Mouse (Mus musculus): ENCODE measurements around the gene Nfkb1.

Nfkb1 gene

GRCm38 (mm10) chr3:135635646-135636434 is 55.5 kb downstream of the Nfkb1 start:
- ATAC-seq (ENCODE audit: insufficient number of reproducible peaks, low FRiP score, low TSS enrichment): no peak

- ATAC-seq (ENCODE audit: insufficient number of reproducible peaks, low FRiP score, low TSS enrichment): no peak
These were observed 56.3 kb downstream of the Nfkb1 start for GRCm38 (mm10) chr3:135635030-135635429.

- no peak for ATAC-seq (ENCODE audit: insufficient number of reproducible peaks, low FRiP score, low TSS enrichment)
These were observed 57.1 kb downstream of the Nfkb1 start for GRCm38 (mm10) chr3:135634275-135634674.

GRCm38 (mm10) chr3:135631856-135632255 is 59.5 kb downstream of the Nfkb1 start:
- no peak for ATAC-seq (ENCODE audit: insufficient number of reproducible peaks, low FRiP score, low TSS enrichment)

- ATAC-seq (ENCODE audit: insufficient number of reproducible peaks, low FRiP score, low TSS enrichment): peak; percentile 59
These were observed 60.3 kb downstream of the Nfkb1 start for GRCm38 (mm10) chr3:135631096-135631457.

GRCm38 (mm10) chr3:135630430-135631095 is 60.8 kb downstream of the Nfkb1 start:
- ATAC-seq (ENCODE audit: insufficient number of reproducible peaks, low FRiP score, low TSS enrichment): 0 out of 2 replicates have a peak, but pooled peaks have one; percentile 40

GRCm38 (mm10) chr3:135629830-135630355 is 61.5 kb downstream of the Nfkb1 start:
- no peak for ATAC-seq (ENCODE audit: insufficient number of reproducible peaks, low FRiP score, low TSS enrichment)

- ATAC-seq (ENCODE audit: insufficient number of reproducible peaks, low FRiP score, low TSS enrichment): no peak
These were observed 62.6 kb downstream of the Nfkb1 start for GRCm38 (mm10) chr3:135628706-135629169.

GRCm38 (mm10) chr3:135628000-135628705 is 63.2 kb downstream of the Nfkb1 start:
- no peak for ATAC-seq (ENCODE audit: insufficient number of reproducible peaks, low FRiP score, low TSS enrichment)

GRCm38 (mm10) chr3:135625290-135625689 is 66.1 kb downstream of the Nfkb1 start:
- ATAC-seq (ENCODE audit: insufficient number of reproducible peaks, low FRiP score, low TSS enrichment): no peak

GRCm38 (mm10) chr3:135616730-135617129 is 74.6 kb downstream of the Nfkb1 start:
- no peak for ATAC-seq (ENCODE audit: insufficient number of reproducible peaks, low FRiP score, low TSS enrichment)

GRCm38 (mm10) chr3:135614376-135614775 is 77.0 kb downstream of the Nfkb1 start:
- no peak for ATAC-seq (ENCODE audit: insufficient number of reproducible peaks, low FRiP score, low TSS enrichment)

GRCm38 (mm10) chr3:135610221-135610620 is 81.1 kb downstream of the Nfkb1 start:
- no peak for ATAC-seq (ENCODE audit: insufficient number of reproducible peaks, low FRiP score, low TSS enrichment)

- no peak for ATAC-seq (ENCODE audit: insufficient number of reproducible peaks, low FRiP score, low TSS enrichment)
These were observed 83.5 kb downstream of the Nfkb1 start for GRCm38 (mm10) chr3:135607660-135608473.

GRCm38 (mm10) chr3:135607021-135607420 is 84.3 kb downstream of the Nfkb1 start:
- ATAC-seq (ENCODE audit: insufficient number of reproducible peaks, low FRiP score, low TSS enrichment): no peak

GRCm38 (mm10) chr3:135606592-135606991 is 84.8 kb downstream of the Nfkb1 start:
- no peak for ATAC-seq (ENCODE audit: insufficient number of reproducible peaks, low FRiP score, low TSS enrichment)

- no peak for ATAC-seq (ENCODE audit: insufficient number of reproducible peaks, low FRiP score, low TSS enrichment)
These were observed 85.9 kb downstream of the Nfkb1 start for GRCm38 (mm10) chr3:135605474-135605873.

GRCm38 (mm10) chr3:135604626-135605417 is 86.5 kb downstream of the Nfkb1 start:
- no peak for ATAC-seq (ENCODE audit: insufficient number of reproducible peaks, low FRiP score, low TSS enrichment)

GRCm38 (mm10) chr3:135602731-135603130 is 88.6 kb downstream of the Nfkb1 start:
- no peak for ATAC-seq (ENCODE audit: insufficient number of reproducible peaks, low FRiP score, low TSS enrichment)
